Mouse (Mus musculus) WW6 (cell line): ENCODE measurements around the gene Dennd2a.
"Not testable (repeated sequence)": the region's sequence is repeated elsewhere in the genome, so short reads cannot be mapped to it uniquely, and the experiment has no call there.

Experiments used
- DNase-seq: peaks from one replicate; pipeline ENCODE4 v3.0.0-alpha.2; 2013; ENCODE audit warnings: low read depth, low spot score

Dennd2a gene

GRCm38 (mm10) chr6:39451033-39451432, 106.6 kb downstream of the Dennd2a start:
- no peak for DNase-seq

DNA sequence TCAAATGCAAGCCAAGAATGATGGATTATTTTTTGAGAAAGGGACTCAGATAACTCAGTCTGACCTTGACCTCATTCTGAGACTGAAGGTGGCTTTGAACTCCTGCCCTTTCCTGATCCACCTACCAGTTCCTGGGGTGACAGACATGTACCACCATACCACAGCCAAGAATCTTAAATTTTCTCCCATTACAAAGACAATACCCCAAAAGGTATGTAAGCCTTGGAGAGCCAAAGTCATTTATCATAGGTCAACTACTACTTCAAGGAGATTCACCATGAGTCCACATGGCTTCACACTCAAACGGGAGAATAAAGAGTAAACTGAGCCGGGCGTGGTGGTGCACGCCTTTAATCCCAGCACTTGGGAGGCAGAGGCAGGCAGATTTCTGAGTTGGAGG, 107.1 kb downstream of the Dennd2a start:
- DNase-seq, result no peak

DNA sequence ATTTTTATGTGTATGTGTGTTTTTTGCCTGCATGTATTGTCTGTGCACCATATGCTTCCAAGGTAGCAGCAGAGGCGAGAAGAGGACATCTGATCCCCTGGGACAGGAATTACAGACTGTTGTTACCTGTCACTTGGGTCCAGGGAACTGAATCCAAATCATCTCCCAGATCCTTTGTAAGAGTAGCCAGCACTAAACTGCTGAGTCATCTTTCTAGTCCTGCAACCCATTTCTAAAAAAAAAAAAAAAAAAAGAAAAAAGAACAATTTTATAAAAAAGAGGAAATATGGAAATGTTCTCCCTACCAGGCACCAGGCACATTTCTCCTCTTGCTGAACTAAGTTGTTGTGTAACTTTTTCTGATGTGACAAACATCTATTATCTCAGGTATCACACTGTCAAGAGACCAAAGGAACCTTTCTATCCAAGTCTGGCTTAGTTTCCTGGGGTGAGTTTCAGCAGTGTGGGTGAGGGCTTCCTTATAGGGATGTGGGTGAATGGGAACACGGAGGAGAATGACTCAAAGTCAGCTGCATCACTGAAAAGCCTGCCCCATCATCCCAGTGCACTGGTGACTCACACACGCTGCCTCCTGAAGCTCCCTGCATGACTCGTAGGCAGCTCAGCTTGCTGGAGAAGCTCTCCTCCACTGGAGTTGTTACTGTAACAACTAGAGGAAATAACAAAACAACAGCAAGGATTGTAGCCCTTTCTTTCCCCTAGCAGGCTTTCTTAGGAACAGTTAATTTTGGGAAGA, 110.1 kb downstream of the Dennd2a start:
- no peak for DNase-seq

- peak; percentile 86 for DNase-seq
Observed at GRCm38 (mm10) chr6:39445801-39446572, 111.7 kb downstream of the Dennd2a start.

GRCm38 (mm10) chr6:39442786-39443287, 114.8 kb downstream of the Dennd2a start:
- DNase-seq, result no peak

DNA sequence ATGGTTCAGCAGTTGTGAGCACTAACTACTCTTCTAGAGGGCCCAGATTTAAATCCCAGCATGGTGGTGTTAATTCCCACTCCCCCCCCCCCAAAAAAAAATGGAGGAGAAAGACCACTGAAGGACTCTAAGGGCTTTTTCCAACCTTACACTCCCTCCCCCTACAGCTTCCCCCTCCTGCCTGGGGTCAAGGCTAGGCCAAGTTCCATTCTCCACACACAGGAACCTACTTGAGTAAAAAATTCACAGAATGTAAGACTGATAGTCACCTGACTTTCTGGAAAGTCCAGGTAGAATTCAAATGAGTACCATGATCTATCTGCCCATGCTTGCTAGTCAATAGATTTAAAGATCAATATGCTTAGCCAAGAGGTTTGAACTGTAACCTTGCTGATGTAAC, 117.5 kb downstream of the Dennd2a start:
- DNase-seq, result no peak

GRCm38 (mm10) chr6:39437519-39437918, 120.1 kb downstream of the Dennd2a start:
- DNase-seq, result not testable (repeated sequence)

DNA sequence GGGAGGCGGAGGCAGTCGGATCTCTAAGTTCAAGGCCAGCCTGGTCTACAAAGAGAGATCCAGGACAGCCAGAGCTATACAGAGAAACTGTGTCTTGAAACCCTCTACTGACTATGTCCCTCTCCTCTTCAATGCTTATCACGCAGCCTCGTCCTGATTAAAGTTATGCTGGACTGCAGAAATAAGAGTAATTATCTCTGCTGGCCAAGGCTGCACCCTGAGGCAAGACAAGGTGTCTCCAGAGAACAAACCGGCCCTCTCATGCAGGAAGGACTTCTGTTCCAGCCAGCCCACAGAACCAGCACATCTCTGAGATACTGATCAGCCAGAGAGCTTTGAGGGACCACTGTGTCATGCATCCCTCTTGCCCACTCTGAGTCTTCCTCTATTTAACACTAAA, 121.8 kb downstream of the Dennd2a start:
- no peak for DNase-seq

DNA sequence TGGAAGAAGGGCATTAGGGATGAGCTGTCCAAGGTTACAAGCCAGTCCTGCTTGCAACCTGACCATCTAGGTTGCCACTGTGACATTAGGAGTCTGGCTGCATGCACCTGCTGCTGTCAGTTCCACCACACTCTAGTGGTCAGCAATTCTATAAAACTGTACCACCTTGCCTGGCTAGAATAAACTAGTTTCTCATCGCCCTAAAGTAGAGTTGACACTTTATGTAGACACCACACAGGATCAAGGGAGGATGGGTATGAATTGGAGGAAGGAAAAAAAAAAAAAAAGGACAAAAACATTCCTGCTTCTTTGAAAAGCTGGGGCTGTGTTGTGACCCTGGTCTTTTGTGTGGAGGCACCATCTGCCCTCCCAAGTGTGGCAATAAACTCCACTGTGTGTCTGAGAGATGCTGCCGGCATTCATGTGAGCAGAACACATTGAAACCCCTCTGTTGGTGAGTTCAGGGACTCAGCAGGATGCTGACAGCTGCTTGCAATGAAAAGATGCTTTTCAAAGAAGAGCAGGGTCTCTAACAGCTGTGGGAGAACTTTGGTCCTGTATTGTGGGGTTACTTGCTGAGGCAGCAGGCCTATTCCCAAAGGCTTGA, 122.7 kb downstream of the Dennd2a start:
- no peak for DNase-seq

DNA sequence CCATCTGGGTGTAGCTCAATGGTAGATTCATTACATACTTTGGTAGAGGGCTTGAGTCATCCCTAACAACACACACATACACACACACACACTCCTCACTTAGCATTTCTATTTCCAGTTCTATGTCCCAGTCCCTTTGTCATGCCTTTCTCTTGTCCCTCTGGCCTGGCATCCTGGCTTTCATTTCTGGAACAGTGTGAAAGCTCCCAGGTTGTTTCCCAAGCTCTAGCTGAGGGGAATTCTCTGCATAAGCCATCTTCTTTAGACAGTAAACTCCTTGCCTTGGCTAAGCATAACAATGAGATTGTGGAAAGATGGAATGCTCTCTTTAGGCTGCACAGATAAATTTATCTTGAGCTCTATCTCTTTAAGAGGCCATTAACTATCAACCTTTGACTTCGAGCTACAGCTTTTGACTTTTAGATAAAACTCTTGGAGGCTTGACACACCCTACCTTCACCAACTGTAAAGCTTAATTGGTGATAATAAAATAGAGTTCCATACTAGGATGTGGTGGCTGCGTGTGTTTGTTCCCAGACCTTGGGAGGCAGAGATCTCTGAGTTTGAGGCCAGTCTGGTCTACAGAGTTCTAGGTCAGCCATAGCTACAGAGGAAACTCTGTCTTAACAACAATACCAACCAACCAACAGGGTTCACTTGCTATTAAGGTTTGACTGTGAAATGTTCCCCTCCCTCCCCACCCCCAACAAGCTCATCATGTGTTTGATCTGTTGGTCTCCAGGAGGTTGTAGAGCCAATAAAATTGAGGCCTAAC, 123.4 kb downstream of the Dennd2a start:
- no peak for DNase-seq

GRCm38 (mm10) chr6:39433701-39434100, 124.0 kb downstream of the Dennd2a start:
- no peak for DNase-seq

DNA sequence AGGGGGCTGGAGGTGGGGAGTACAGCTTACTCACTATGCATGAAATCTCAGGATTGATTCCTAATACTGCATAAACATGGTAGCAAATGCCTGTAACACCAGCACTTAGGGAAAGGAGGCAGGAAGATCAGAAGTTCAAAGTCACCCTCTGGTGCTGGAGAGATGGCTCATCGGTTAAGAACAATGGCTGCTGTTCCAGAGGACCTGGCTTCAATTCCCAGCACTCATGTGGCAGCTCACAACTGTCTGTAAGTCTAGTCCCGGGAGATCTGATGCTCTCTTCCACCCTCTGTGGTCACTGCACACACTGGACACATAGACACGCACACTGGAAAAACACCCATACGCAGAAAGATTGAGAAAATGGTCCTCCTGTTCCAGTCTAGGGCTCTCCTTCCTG, 124.5 kb downstream of the Dennd2a start:
- no peak for DNase-seq

DNA sequence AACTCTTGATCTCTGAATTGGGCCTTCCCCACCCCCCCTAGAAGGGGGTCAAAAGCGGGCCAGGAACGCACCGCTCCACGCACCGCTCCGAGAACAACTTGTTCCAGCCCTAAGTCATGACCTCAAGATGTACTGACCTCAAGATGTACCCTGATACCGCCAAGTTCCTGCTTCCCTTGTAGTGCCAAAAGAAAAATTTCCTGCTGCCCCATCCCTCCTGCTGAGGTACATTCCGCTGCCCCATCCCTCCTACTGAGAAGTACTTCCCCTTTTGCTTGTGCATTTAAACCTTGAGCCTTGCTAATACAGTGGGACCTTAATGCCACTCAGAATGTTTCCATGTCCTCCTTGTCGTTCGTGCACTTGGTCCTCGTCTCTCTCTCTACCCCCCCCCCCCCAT, 126.9 kb downstream of the Dennd2a start:
- DNase-seq, result no peak

DNA sequence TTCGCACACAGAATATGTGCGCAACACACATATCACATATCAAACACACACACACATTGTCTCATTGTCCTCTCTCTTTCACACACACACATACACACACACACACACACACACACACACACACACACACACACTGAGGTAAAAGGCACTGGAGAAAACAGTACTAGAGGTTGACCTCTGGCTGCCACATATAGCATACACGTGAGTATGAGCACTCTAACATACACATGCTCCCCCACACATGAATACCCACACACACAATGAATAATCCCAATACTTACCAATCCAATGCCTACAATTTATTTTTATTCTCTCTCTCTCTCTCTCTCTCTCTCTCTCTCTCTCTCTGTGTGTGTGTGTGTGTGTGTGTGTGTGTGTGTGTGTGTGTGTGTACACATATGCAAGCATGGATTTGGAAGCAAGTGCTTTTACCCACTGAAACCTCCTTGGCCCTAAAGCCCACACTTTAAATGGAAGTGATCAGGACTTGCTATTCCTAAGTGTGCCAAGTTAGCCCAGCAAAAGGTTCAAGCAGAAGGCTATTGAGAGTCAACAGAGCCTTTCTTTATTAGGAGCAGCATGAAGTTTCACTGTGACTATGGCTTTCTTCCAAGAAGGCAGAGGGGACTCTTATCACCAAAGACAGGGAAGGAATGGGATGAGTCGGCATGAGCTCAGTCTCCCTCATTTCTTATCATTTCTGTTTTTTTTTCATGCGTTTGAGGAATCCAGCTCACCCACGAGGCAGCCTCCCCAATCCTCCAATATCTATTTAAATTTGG, 128.5 kb downstream of the Dennd2a start:
- no peak for DNase-seq

DNA sequence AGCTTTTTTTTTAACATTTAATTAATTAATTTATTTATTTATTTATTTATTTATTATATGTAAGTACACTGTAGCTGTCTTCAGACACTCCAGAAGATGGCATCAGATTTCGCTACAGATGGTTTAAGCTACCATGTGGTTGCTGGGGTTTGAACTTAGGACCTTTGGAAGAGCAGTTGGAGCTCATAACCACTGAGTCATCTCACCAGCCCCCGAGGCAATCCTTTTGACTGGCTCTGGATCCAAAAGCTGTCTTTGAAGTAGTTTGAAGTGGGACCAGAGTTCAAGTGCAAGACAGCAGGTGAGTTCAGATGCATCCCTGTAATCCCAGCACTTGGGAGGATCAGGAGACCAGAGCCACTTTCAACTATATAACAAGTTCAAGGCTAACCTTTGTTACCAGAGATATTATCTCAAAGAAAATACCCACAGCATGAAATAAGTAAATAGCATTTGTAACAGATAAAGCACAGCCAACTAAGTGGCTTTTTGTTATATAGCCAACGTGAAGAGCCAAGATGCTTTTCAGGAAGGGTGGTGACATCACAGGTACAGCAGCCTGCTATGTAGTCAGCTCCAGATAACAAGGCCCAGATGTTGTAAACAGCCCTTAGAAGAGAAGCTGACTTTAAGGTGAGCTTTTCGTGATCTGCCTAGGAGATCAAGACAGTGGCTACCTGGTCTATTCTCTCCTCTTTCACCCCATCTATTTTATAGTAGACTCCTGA, 130.2 kb downstream of the Dennd2a start:
- DNase-seq, result no peak

DNA sequence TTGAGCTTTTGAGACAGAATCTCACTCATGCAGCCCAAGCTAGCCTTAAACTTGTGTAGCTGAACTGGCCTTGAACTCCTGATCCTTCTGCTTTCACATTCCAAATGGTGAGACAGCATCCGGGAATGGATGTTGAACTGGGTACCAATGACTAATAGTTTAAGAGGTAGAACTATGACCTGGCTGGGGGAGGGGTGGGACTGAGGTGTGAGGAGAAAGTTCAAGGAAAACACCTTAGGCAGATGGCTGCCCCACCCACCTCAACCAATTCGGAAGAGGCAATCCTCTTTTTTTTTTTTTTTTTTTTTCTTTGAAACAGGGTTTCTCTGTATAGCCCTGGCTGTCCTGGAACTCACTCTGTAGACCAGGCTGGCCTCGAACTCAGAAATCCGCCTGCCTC, 130.9 kb downstream of the Dennd2a start:
- DNase-seq, result no peak

DNA sequence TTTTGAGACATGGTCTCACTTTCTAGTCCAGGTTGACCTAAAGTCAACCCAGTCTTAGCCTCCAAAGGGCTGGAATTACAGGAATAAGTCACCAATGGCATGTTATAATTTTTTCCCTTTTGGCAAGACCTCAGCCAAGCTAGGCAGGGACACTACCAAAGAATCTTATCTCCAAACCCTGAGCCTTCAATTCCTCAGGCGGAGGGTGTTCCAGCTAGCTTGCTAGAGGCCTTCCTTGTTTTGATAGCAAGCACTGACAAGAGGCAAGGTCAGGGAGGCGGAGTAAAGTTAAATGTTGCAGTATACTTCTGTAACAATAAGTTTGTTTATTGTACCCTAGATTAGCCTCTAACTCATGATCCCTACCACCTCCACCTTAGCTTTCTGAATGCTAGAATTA, 132.5 kb downstream of the Dennd2a start:
- DNase-seq, result no peak

DNA sequence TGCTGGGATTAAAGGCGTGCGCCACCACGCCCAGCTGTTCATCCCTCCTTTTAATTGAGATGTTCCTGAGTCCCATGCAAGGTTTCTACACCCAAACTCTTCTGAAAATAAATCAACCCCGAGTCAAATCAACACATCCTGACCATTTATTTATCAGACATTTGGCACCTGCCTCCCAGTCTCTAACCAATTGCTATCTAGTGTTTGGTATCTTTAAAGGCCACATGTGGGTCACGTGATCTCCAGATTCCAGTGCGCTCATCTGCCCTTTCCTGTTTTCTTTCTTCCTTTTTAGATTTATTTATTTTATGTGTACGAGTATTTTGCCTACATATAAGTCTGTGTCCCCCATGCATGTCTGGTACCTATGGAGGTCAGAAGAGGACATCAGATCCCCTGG, 134.0 kb downstream of the Dennd2a start:
- no peak for DNase-seq

DNA sequence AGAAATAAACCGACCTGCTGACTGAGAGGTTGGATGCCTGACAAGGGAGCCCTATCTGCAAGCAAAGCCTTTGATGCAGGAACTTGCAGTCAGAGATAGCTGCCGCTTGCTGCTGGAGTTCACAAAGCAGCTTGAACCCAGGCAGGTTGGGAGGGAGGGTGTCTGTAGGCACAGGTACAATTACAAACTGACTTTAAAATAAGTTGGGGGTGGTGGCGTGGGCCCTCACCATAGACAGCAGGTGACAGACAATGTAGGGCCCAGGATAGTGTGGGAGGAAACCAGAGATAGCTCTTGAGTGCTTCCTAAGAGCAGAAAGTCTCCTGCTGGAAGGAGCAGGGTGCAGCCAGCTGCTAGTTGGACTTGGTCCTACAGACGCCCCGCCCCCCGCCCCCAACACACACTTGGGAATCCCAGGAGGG, 134.5 kb downstream of the Dennd2a start:
- DNase-seq, result no peak

- no peak for DNase-seq
Observed at GRCm38 (mm10) chr6:39420867-39421266, 136.8 kb downstream of the Dennd2a start.
